Mouse (Mus musculus): ENCODE data around the gene Ttll5. TPM values are rescaled to one million over a fixed set of nuclear protein-coding genes. Genes with fewer than 3 reads are reported as not detected.

The Ttll5 gene
- polyA plus RNA-seq, 1 experiment from 2014 or later: 17.6 TPM

DNA sequence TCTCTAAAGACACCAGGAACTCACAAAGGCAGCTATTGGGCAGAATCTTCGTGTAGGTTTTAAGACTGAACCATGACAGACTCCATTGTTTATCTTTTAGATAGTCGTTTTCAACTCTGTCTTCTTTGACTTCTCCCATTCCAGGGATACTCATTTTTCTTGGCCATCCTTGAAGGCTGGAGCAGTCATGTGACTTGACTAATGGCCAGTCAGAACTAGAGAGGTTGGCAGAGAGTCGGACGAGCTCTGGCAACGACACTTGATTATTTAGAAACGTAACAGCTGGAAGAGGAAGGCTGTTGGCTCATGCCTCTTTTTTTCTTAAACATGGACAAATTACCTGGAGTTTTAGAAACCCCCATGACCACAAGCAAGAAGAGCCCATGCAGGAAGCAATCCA is 234.9 kb downstream of the Ttll5 start:
- Histone ChIP-seq H3K4me1 (no peaks in the 10 kb centered on the region), H3K4me3 (no peak overlapping the region), H3K27me3 (ENCODE audit: poor library complexity, severe bottlenecking) (no peaks in the 10 kb centered on the region), H3K9me3 (no peaks in the 10 kb centered on the region), H3K27ac (no peak overlapping the region), H3K36me3 (replicated peaks) (peaks cover 22% of the 10 kb centered on the region)
- 92% methylated on average over 6 of the region's 6 CpGs for WGBS
- DNase-seq (ENCODE audit: extremely low spot score, low spot score): no peak

DNA sequence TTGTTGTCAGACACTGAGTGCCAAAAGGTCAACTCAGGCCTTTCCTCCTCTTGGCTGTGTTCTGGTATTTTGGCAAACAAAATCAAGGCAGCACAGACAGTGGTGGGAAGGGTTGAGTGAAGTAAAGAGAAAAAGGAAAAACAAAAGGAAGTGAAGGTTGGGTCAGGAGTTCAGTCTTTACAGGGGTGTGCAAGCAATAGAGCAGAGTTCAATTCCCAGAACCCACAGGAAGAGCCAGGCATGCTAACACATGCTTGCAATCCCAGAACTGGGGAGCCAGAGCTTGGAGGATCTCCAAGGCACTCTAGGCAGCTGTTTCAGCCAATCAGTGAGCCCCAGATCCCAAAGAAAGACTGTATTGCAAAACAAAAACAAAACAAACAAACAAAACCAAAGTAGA is 240.3 kb downstream of the Ttll5 start:
- H3K4me1 ChIP-seq: no peaks in the 10 kb centered on the region
- no peak overlapping the region for H3K4me3 ChIP-seq
- no peaks in the 10 kb centered on the region for H3K27me3 ChIP-seq (ENCODE audit: poor library complexity, severe bottlenecking)
- H3K9me3 ChIP-seq: no peaks in the 10 kb centered on the region
- DNase-seq (ENCODE audit: extremely low spot score, low spot score): no peak
- peaks cover 10% of the 10 kb centered on the region for H3K36me3 ChIP-seq (replicated peaks)
- no peak overlapping the region for H3K27ac ChIP-seq

DNA sequence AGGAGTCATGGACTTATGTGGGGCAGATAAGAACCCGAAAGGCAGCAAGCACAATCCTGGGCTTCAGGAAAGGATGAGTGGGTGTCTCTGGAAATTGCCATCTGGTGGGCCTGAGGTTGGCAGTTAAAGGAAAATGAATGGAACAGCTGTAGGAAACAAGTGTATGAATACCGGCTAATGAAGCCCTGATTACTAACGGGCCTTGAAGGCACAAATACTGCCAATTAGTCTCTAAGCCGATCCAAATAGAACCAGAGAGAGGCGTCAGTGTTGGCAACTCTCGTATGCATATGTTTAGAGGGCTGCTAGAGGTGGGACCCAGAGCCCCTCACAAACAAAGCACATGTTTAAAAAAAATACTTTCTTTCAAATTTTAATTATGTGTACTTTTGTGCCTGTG is 247.0 kb downstream of the Ttll5 start:
- H3K9me3 ChIP-seq: no peaks in the 10 kb centered on the region; the same call in 1 of the 2 replicates

DNA sequence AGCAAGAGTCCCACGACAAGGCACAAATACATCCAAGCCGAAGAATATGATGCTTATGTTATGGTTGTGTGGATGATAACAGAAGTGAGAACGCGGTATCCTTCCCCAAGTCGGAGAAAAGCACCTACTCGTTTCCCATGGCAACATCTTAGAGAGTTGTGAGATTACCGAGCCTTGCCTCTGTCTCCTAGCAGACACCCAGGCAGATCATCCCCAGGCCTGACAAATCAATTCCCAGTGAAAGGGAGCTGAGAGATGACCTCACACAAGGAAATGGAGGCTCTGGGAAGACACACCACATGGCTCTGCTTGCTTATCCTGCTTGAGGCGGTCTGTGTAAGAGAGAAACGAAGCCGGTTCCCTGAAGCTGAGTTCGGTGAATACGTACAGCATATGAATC is 250.2 kb downstream of the Ttll5 start:
- WGBS: 87% methylated on average over 12 of the region's 12 CpGs
- Histone ChIP-seq H3K4me3 (no peak overlapping the region), H3K36me3 (replicated peaks) (no peaks in the 10 kb centered on the region)

More for the DNA sequence above, 247.0 kb downstream of the Ttll5 start:
- no peak for DNase-seq (ENCODE audit: extremely low spot score, low spot score)
- Histone ChIP-seq H3K27me3 (ENCODE audit: poor library complexity, severe bottlenecking) (peaks cover 18% of the 10 kb centered on the region), H3K4me1 (peaks cover 16% of the 10 kb centered on the region), H3K36me3 (replicated peaks) (no peaks in the 10 kb centered on the region), H3K27ac (no peak overlapping the region), H3K4me3 (no peak overlapping the region)
- 76% methylated on average over 6 of the region's 6 CpGs for WGBS

DNA sequence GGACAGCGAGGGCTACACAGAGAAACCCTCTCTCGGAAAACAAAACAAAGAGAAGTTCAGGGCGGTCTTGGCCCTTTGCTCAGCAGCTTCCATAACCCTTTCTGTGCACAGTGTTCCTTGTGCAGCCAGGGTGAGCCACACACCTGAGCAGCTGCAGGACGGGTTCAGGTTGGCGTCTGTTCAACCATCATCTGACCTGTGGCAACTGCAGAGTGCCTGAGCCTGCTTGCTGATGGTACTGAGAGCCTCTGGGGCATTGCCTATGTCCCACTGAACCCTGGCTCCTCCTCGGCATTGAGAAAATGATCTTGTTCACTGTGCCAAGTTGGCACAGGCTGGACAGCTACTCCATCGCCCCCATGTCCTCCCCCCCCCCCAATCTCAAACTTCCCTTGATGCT is 250.9 kb downstream of the Ttll5 start:
- Histone ChIP-seq H3K27me3 (ENCODE audit: poor library complexity, severe bottlenecking) (peaks cover 46% of the 10 kb centered on the region), H3K4me3 (no peak overlapping the region), H3K4me1 (peaks cover 42% of the 10 kb centered on the region), H3K9me3 (no peaks in the 10 kb centered on the region; the same call in 1 of the 2 replicates), H3K36me3 (replicated peaks) (no peaks in the 10 kb centered on the region), H3K27ac (no peak overlapping the region)
- WGBS: 88% methylated on average over 7 of the region's 7 CpGs
- no peak for DNase-seq (ENCODE audit: extremely low spot score, low spot score)

More for the DNA sequence above, 250.2 kb downstream of the Ttll5 start:
- H3K27ac ChIP-seq: no peak overlapping the region
- H3K4me1 ChIP-seq: peaks cover 42% of the 10 kb centered on the region
- H3K27me3 ChIP-seq (ENCODE audit: poor library complexity, severe bottlenecking): peaks cover 39% of the 10 kb centered on the region
- H3K9me3 ChIP-seq: no peaks in the 10 kb centered on the region; the same call in 1 of the 2 replicates
- no peak for DNase-seq (ENCODE audit: extremely low spot score, low spot score)

DNA sequence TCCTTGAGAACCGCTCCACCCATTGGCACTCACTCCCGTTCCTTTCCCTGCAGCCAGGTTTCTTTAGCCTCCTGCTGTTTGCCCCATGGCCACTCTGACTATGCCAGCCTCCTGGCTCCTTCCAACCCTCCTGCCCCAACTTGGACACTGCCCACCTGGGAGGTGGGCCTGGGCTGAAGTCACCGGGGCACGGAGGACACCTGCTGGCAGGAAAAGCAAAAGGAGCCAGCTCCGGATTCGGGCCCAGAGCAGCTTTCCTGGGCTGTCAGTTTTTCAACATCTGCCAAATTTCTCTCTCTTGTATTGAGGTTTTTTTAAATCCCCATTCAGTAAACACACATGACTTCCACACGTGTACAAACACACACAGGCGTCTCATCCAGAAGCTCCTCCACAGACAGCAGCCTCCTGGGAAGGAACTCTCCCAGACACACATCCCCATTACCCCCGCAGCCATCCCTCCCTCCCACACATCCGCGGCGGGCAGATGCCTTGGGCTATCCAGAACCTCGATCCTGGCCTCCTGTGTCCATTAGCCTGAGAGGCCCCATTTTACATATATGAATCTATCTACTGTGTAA is 252.0 kb downstream of the Ttll5 start:
- Histone ChIP-seq H3K9me3 (no peaks in the 10 kb centered on the region; the same call in 1 of the 2 replicates), H3K4me3 (peak overlapping the region; percentile 65), H3K27me3 (ENCODE audit: poor library complexity, severe bottlenecking) (peaks cover 57% of the 10 kb centered on the region), H3K27ac (no peak overlapping the region), H3K4me1 (peaks cover 36% of the 10 kb centered on the region), H3K36me3 (replicated peaks) (no peaks in the 10 kb centered on the region)
- 9% methylated on average over 13 of the region's 13 CpGs for WGBS
- DNase-seq (ENCODE audit: extremely low spot score, low spot score): peak; percentile 17

DNA sequence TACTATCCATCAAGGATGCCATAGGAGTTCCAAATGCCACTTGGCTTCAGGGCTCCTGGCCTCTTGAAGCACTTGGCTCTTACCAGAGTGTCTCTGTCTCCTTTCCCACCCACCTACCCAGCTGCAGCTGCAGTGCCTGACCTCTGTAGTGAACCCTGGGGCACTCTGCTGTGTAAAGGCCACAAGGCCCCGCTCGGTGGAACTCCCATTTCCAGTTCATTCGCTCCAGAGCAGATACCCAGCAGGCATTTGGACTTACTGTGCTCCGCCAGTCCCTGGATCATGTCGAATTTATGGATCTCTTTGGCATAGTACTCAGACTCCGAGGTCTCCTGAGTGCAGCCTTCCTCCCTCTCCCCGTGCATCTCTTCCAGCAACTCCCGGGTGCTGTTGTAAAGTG is 252.9 kb downstream of the Ttll5 start:
- Histone ChIP-seq H3K27ac (peak overlapping the region; percentile 91), H3K9me3 (no peaks in the 10 kb centered on the region), H3K27me3 (ENCODE audit: poor library complexity, severe bottlenecking) (peaks cover 59% of the 10 kb centered on the region), H3K36me3 (replicated peaks) (no peaks in the 10 kb centered on the region), H3K4me3 (peak overlapping the region; percentile 65), H3K4me1 (peaks cover 39% of the 10 kb centered on the region)
- DNase-seq (ENCODE audit: extremely low spot score, low spot score): no peak
- 22% methylated on average over 8 of the region's 8 CpGs for WGBS

DNA sequence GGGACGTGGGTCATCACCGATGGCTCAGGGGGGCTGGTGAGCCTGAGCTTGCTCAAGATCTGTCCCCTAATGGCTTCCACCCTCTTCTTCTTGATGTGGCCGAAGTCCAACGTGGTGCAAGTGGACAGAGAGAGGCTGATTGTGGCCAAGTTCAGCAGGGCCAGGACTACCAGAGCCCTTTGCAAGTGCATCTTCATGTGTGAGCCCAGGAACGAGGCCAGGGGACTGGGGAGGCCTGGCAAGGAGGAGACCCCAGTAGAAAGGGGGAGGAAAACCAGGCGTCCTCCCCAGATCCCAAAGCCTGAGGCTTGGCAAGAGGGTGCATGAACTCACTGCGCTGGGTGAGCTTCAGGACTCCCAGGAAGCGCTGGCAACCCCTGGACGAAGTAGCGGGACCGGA is 253.3 kb downstream of the Ttll5 start:
- Histone ChIP-seq H3K4me3 (peak overlapping the region; percentile 65), H3K36me3 (replicated peaks) (no peaks in the 10 kb centered on the region), H3K27me3 (ENCODE audit: poor library complexity, severe bottlenecking) (peaks cover 59% of the 10 kb centered on the region), H3K9me3 (no peaks in the 10 kb centered on the region), H3K27ac (peak overlapping the region; percentile 91), H3K4me1 (peaks cover 40% of the 10 kb centered on the region)
- peak; percentile 34 for DNase-seq (ENCODE audit: extremely low spot score, low spot score)
- 17% methylated on average over 11 of the region's 11 CpGs for WGBS

DNA sequence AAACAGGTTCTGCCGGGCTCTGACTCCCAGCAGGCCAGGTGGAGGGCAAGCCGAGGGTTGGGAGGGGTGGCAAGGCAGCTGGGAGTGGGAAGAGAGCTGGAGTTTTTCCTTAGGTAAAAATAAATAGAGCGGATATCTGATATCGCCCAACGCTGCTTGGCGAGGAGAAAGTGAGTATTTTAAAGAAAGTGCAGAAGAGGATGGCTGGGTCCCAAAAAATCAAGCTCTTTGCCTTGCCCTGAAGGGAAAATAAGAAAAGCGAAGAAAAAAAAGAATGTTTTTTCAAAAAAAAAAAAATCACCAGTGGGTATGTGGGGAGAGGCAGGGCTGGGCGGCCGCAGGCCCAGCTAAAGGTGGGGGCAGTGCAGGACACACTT is 253.7 kb downstream of the Ttll5 start:
- WGBS: 6% methylated on average over 9 of the region's 9 CpGs
- no peak for DNase-seq (ENCODE audit: extremely low spot score, low spot score)
- Histone ChIP-seq H3K9me3 (no peaks in the 10 kb centered on the region), H3K4me3 (peak overlapping the region; percentile 65), H3K36me3 (replicated peaks) (no peaks in the 10 kb centered on the region), H3K4me1 (peaks cover 44% of the 10 kb centered on the region), H3K27ac (peak overlapping the region; percentile 91), H3K27me3 (ENCODE audit: poor library complexity, severe bottlenecking) (peaks cover 59% of the 10 kb centered on the region)

DNA sequence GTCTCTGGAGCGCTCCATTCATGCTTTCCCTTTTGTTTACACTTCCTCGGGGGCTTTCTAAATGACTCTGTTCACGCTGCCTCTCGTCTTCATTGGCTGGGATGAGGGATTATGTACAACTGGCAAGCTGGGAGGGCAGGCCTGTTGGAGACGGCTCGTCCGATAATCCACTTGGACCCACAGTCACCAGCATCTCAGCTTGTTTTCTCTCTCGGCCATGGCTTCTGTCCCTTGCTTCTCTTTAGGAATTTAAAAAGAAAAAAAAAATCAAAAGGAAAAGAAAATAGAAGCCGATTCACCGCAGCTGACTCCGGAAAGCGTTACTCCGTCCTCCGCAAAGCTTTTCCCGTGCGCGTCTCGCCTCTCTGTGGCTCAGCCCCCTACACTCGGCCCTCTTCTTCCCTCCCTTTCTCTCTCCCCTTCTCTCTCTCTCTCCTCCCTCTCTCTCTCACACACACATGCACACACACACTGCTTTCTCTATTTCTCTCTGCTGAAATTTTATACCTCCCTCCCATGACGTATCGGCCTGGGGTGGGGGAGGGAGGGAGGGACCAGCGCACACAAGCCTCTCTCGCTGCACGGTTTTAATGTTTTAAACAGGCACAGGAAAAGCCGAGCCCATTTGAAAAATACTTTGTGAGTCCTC is 254.2 kb downstream of the Ttll5 start, which contains the start of gene Tgfb3:
Tgfb3 (minus strand) TSS at position 489 of the 649 bp plus-strand sequence.
- Histone ChIP-seq H3K27me3 (ENCODE audit: poor library complexity, severe bottlenecking) (peaks cover 59% of the 10 kb centered on the region), H3K27ac (peak within 1 kb of the TSS; percentile 91), H3K9me3 (no peaks in the 10 kb centered on the region), H3K36me3 (replicated peaks) (no peaks in the 10 kb centered on the region), H3K4me1 (peaks cover 49% of the 10 kb centered on the region), H3K4me3 (peak within 1 kb of the TSS; percentile 65)
- DNase-seq (ENCODE audit: extremely low spot score, low spot score): peak; percentile 64
- under 1% methylated on average over 25 of the region's 25 CpGs for WGBS

DNA sequence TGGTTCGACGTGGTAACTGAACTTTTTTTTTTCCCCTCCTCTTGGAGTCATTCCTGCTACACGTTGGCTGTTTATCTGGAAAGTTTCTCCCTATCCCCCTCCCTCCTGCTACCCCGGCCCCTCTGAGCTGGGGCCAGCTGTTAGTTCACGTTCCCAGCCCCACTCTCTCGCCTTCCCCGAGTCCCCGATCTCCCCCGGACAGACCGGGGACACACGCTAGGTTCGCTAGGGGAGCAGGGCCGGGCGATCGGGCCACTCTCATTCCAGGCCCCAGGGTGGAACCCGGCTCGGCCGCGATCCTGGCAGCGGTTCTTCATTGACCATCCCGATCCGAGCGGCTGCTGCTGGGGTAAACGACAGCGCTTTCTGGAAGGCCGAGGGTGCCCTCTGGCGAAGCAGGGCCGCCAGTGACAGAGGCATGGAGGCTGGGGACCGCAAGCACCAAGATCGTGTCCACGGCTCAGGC is 254.8 kb downstream of the Ttll5 start:
- H3K36me3 ChIP-seq (replicated peaks): no peaks in the 10 kb centered on the region
- peak overlapping the region; percentile 65 for H3K4me3 ChIP-seq
- peak overlapping the region; percentile 91 for H3K27ac ChIP-seq
- H3K4me1 ChIP-seq: peaks cover 50% of the 10 kb centered on the region
- peak; percentile 90 for DNase-seq (ENCODE audit: extremely low spot score, low spot score)
- no peaks in the 10 kb centered on the region for H3K9me3 ChIP-seq
- peaks cover 59% of the 10 kb centered on the region for H3K27me3 ChIP-seq (ENCODE audit: poor library complexity, severe bottlenecking)
- under 1% methylated on average over 31 of the region's 31 CpGs for WGBS

DNA sequence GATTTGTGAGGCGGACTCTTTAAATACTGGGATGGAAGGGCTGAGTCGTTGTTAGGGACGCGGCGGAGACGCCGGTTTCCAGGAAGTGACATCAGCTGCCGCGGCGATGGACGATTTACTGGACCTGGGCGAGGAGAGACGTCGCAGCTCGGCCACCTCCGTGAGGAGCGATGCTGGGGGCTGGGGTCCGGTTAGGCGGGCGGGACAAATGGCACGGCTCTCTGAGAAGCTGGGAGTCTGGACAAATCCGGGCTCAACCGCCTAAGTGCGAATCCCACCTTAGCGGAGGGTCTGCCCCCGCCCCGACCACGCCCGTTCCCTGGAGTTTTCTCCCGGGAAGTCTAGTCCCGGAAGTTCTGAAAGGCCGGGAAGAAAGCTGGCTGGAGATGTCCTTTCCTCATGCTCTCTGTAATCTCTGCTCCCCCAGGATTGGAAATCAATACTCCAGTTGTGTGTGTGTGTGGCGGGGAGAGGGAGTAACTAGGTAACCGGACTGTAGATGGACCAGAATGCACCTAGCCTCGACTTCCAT is 258.1 kb downstream of the Ttll5 start, which contains the start of gene Ift43:
Ift43 (plus strand) TSS at position 61 of the 532 bp plus-strand sequence.
- under 1% methylated on average over 35 of the region's 35 CpGs for WGBS
- Histone ChIP-seq H3K36me3 (replicated peaks) (peaks cover 19% of the 10 kb centered on the region), H3K27ac (peak within 1 kb of the TSS; percentile 85), H3K9me3 (no peaks in the 10 kb centered on the region), H3K4me1 (peaks cover 29% of the 10 kb centered on the region), H3K4me3 (peak within 1 kb of the TSS; percentile 84), H3K27me3 (ENCODE audit: poor library complexity, severe bottlenecking) (peaks cover 30% of the 10 kb centered on the region)
- DNase-seq (ENCODE audit: extremely low spot score, low spot score): peak; percentile 91

DNA sequence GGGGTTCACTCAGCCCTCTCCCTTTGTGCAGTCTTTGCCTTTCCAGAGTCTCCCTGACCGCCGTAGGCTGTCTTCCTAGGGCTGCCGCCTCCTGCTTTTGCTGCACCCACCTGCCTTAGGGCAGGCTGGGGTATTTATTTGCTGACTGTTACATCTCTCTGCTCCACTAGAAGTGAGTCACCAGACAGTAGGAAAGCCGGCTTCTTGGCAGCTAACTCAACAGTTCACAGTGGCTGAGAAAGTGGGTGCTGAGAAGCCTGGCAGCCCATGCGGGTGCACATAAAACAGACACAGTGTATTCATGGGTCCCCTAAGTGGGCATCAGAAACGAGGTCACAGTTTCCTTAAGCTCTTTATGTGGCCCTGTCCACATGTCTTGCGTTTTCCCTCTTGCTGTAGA is 261.4 kb downstream of the Ttll5 start:
- Histone ChIP-seq H3K27me3 (ENCODE audit: poor library complexity, severe bottlenecking) (peaks cover 8% of the 10 kb centered on the region), H3K27ac (no peak overlapping the region), H3K4me1 (peaks cover 15% of the 10 kb centered on the region), H3K36me3 (replicated peaks) (peaks cover 44% of the 10 kb centered on the region), H3K4me3 (no peak overlapping the region), H3K9me3 (no peaks in the 10 kb centered on the region)
- DNase-seq (ENCODE audit: extremely low spot score, low spot score): no peak
- WGBS: 92% methylated on average over 7 of the region's 7 CpGs
